Mouse (Mus musculus) spleen, postnatal 14 days (tissue): Measurements from ENCODE around the gene Mphosph10.

Source experiments
- DNase-seq, 2 experiments: peaks; one replicate each; pipeline ENCODE4 v3.0.0; 2021 to 2022; ENCODE audit warnings: low spot score in 2 of 2

Gene Mphosph10

GRCm38 (mm10) chr7:64392122-64392818 is at the start of gene Mphosph10, which contains the start of gene Mcee:
Gene Mphosph10 (minus strand): TSS chr7:64392268.
Gene Mcee (plus strand): TSS chr7:64392607.
- peak; percentile 99 for DNase-seq

- no peak for DNase-seq
Observed at GRCm38 (mm10) chr7:64440519-64440918, 48.5 kb upstream of the Mphosph10 start.

- DNase-seq, result no peak
Observed at GRCm38 (mm10) chr7:64439595-64440518, 47.8 kb upstream of the Mphosph10 start.

- DNase-seq, result no peak
Observed at GRCm38 (mm10) chr7:64424861-64425260, 32.8 kb upstream of the Mphosph10 start.

- DNase-seq, result no peak
Observed at GRCm38 (mm10) chr7:64403989-64404388, 11.9 kb upstream of the Mphosph10 start.

GRCm38 (mm10) chr7:64402452-64402851 is 10.4 kb upstream of the Mphosph10 start:
- DNase-seq, result no peak

- no peak for DNase-seq
Observed at GRCm38 (mm10) chr7:64400725-64401124, 8.7 kb upstream of the Mphosph10 start.

GRCm38 (mm10) chr7:64392819-64393151 is 717 bp upstream of the Mphosph10 start:
- DNase-seq, result no peak

GRCm38 (mm10) chr7:64391479-64391878 is 589 bp downstream of the Mphosph10 start:
- no peak for DNase-seq

- DNase-seq, result peak; percentile 78 to 84
Observed at GRCm38 (mm10) chr7:64373830-64374562, 18.1 kb downstream of the Mphosph10 start, which contains the start of gene Fan1. Gene Fan1 (minus strand): TSS chr7:64374095.

GRCm38 (mm10) chr7:64373147-64373829 is 18.8 kb downstream of the Mphosph10 start:
- DNase-seq, result no peak

- no peak for DNase-seq
Observed at GRCm38 (mm10) chr7:64371940-64372878, 19.9 kb downstream of the Mphosph10 start.

- DNase-seq, result no peak
Observed at GRCm38 (mm10) chr7:64369841-64370240, 22.2 kb downstream of the Mphosph10 start.

GRCm38 (mm10) chr7:64365863-64366262 is 26.2 kb downstream of the Mphosph10 start:
- DNase-seq, result no peak

GRCm38 (mm10) chr7:64360586-64360945 is 31.5 kb downstream of the Mphosph10 start:
- DNase-seq, result no peak

- no peak for DNase-seq
Observed at GRCm38 (mm10) chr7:64359943-64360585, 32.0 kb downstream of the Mphosph10 start.

- DNase-seq, result no peak
Observed at GRCm38 (mm10) chr7:64358666-64359065, 33.4 kb downstream of the Mphosph10 start.

GRCm38 (mm10) chr7:64357405-64357804 is 34.7 kb downstream of the Mphosph10 start:
- no peak for DNase-seq

- no peak for DNase-seq
Observed at GRCm38 (mm10) chr7:64356661-64357060, 35.4 kb downstream of the Mphosph10 start.

- no peak for DNase-seq
Observed at GRCm38 (mm10) chr7:64354206-64354605, 37.9 kb downstream of the Mphosph10 start.
